Mouse (Mus musculus) heart, embryonic 15.5 days (tissue): ENCODE results near the gene Arhgef40. TPM values are rescaled to one million over a fixed set of nuclear protein-coding genes. Genes with fewer than 3 reads are reported as not detected.

Experiments used
- ATAC-seq: fragments of 200-750 bp; cut with Nextera tagmentation; replicated peaks from 2 replicates; pipeline ENCODE4 v1.8.0; 2017; ENCODE audit warnings: low read depth, moderate TSS enrichment; ENCODE audit not compliant: insufficient number of reproducible peaks, insufficient read depth, low FRiP score
- H3K27ac ChIP-seq: fragments of 300-500 bp; sonication (generic); 2 replicates; pipeline ENCODE4 v1.5.1; 2015; ENCODE audit warnings: mild to moderate bottlenecking, inconsistent platforms
- H3K27me3 ChIP-seq: fragments of 300-500 bp; sonication (generic); 2 replicates; pipeline ENCODE4 v1.6.1; 2015; ENCODE audit warnings: inconsistent platforms
- H3K36me3 ChIP-seq: fragments of 300-500 bp; sonication (generic); 2 replicates; pipeline ENCODE4 v1.6.1; 2015; ENCODE audit warnings: mild to moderate bottlenecking, inconsistent platforms
- H3K4me1 ChIP-seq: fragments of 300-500 bp; sonication (generic); replicated peaks from 2 replicates; pipeline ENCODE4 v1.6.1; 2015; ENCODE audit warnings: inconsistent platforms
- H3K4me2 ChIP-seq: fragments of 300-500 bp; sonication (generic); 2 replicates; pipeline ENCODE4 v1.6.1; 2015; ENCODE audit warnings: inconsistent platforms, mild to moderate bottlenecking, moderate library complexity
- H3K4me3 ChIP-seq: fragments of 300-500 bp; sonication (generic); 2 replicates; pipeline ENCODE4 v1.5.1; 2015; ENCODE audit warnings: mild to moderate bottlenecking, inconsistent platforms
- H3K9ac ChIP-seq: fragments of 300-500 bp; sonication (generic); 2 replicates; pipeline ENCODE4 v1.6.1; 2015; ENCODE audit warnings: mild to moderate bottlenecking, inconsistent platforms
- H3K9me3 ChIP-seq: fragments of 300-500 bp; sonication (generic); replicated peaks from 2 replicates; pipeline ENCODE4 v1.6.1; 2016; ENCODE audit warnings: inconsistent platforms
- WGBS: fragments of 180-500 bp; shearing (Covaris S2); methylation state at CpG from one replicate; pipeline ENCODE4 v1.1.7; 2015; ENCODE audit warnings: mixed read lengths; 5-methylcytosine and 5-hydroxymethylcytosine counted together
- polyA plus RNA-seq: library from polyadenylated mRNA; unstranded; fragments of >200 nt; fragmentation: Nextera tagmentation; extraction: Ambion mirVana; gene quantifications from 2 replicates; pipeline ENCODE4 v1.2.1, GENCODE M21; 2015

Arhgef40 gene
- polyA plus RNA-seq, result 51.8 and 69.2 TPM in 2 replicates

DNA sequence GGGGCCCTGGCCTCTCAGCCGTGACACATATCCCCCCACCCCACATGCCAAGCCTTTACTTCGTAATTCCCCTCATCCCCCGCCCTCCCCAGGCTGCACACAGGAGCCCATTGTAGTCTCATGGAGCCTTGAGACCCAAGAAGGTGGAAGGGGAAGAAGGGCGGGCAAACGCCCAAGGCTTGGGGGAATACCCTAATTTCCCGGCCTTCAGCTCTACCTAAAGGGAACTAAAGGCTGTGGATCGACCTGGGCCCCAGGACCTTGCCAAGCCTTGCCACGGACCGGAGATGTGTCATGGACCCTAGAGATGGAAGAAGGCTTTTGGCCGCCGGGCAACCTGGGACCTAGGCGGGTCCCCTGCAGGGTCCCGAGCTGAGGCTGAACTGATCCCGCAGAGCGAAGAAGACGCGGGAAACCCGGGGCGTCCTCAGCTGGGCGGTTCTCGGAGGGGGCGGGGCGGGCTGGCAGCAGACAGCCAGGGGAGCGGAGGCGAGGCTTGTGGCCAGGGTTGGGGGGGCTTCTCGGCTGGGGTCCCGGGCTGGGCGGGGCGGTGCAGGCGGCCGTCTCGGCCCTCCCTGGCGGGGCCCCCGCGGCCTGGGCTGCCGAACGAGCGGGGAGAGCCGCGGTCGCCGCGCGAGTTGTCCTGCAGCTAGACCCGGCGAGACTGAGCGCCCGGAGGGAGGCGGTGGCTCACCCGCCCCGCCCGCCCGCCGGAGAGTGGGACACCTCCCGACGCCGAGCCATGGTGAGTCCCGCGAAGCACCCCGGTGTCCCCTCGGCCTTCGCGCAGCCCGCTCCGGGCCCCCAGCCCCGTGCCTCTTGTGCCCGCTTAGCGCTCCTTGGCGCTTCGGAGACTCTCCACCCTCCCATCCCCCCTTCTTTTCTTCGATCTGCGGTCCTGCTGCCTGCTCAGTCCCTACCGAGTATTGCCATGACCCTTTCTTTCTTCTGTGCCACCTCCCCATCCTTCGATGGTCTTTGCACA, at the start of gene Arhgef40:
Gene Arhgef40 (plus strand): TSS at position 473 of the 985 bp plus-strand sequence.
- ATAC-seq, result peak; percentile 87

GRCm38 (mm10) chr14:51939005-51939404, 45.5 kb upstream of the Arhgef40 start:
- Histone ChIP-seq H3K4me1 (0 out of 2 replicates have a peak, but pooled peaks cover 3% of the 10 kb centered on the region), H3K27ac (no peak overlapping the region), H3K4me3 (no peak overlapping the region), H3K9me3 (peaks cover 3% of the 10 kb centered on the region; the same call in 1 of the 2 replicates), H3K9ac (no peak overlapping the region), H3K36me3 (no peaks in the 10 kb centered on the region), H3K4me2 (no peak overlapping the region), H3K27me3 (no peaks in the 10 kb centered on the region)
- no peak for ATAC-seq
- WGBS, result 83% methylated on average over 9 of the region's 9 CpGs

More for the DNA sequence above, at the start of gene Arhgef40:
- Histone ChIP-seq H3K4me2 (peak within 1 kb of the TSS; percentile 93), H3K9ac (peak within 1 kb of the TSS; percentile 85), H3K4me1 (peaks cover 33% of the 10 kb centered on the region), H3K27me3 (no peaks in the 10 kb centered on the region), H3K4me3 (peak within 1 kb of the TSS; percentile 86), H3K9me3 (no peaks in the 10 kb centered on the region), H3K36me3 (peaks cover 16% of the 10 kb centered on the region), H3K27ac (peak within 1 kb of the TSS; percentile 93)
- under 1% methylated on average over 68 of the region's 74 CpGs for WGBS

DNA sequence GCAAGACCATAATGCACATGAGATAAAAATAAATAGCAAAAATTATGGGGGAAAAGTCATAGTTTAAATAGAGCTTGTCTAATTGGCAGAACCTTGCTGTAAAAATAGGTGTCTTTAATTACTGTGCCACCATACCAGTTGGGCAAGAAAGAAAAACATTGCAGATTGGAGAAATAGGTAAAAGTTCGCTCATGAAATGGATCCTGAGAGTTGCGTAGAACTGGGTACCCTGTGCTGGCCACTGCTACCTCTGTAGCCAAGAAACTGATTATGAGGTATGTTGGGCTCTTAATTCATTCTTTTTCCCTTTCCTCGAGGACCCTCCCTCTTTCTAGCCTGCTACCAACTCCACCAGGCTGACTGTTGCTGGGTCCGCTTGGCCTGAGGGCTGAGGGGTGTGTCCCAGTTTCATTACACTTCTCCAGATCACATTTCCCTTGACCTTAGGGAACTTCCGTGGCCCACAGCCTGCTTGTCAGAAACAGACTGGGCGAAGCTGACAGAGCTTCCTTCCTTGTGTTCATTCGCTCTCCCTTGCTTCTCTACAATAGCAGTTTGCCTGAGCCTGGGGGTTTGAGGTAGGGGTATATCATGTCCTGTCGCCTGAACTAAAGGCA, 43.5 kb upstream of the Arhgef40 start:
- ATAC-seq, result no peak
- H3K27me3 ChIP-seq, result no peaks in the 10 kb centered on the region
- no peaks in the 10 kb centered on the region for H3K36me3 ChIP-seq
- no peak overlapping the region for H3K9ac ChIP-seq
- no peaks in the 10 kb centered on the region for H3K9me3 ChIP-seq
- no peak overlapping the region for H3K27ac ChIP-seq
- no peak overlapping the region for H3K4me2 ChIP-seq
- H3K4me3 ChIP-seq, result no peak overlapping the region
- 0 out of 2 replicates have a peak, but pooled peaks cover 3% of the 10 kb centered on the region for H3K4me1 ChIP-seq
- WGBS, result 45% methylated on average over 8 of the region's 8 CpGs

- no peak overlapping the region for H3K4me2 ChIP-seq
- H3K27ac ChIP-seq, result no peak overlapping the region
- 76% methylated on average over 9 of the region's 9 CpGs for WGBS
- H3K27me3 ChIP-seq, result no peaks in the 10 kb centered on the region
- H3K36me3 ChIP-seq, result no peaks in the 10 kb centered on the region
- H3K4me1 ChIP-seq, result 0 out of 2 replicates have a peak, but pooled peaks cover 3% of the 10 kb centered on the region
- ATAC-seq, result no peak
- H3K9me3 ChIP-seq, result no peaks in the 10 kb centered on the region
- H3K9ac ChIP-seq, result no peak overlapping the region
- no peak overlapping the region for H3K4me3 ChIP-seq
Observed at GRCm38 (mm10) chr14:51941577-51941976, 42.9 kb upstream of the Arhgef40 start.

DNA sequence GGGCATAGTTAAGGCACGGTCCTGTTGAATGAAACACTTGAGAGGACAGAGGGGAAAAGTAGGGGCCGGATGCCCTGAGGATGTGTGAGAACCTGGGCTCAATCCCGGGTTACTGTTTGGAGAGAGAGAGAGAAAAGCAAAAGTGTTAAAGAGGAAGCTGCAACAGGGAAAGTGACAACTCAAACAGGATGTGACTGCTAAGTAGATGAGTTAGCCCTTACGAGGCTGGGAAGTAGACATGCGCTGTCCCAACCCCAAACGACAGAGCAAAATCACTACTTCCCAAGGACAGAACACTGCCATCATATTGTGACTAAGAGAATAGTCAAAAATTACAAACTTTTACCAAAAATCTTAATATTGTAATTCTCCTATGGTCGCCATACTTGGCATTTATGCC, 42.3 kb upstream of the Arhgef40 start:
- no peak overlapping the region for H3K4me3 ChIP-seq
- no peak for ATAC-seq
- H3K9ac ChIP-seq, result no peak overlapping the region
- H3K36me3 ChIP-seq, result no peaks in the 10 kb centered on the region
- H3K4me2 ChIP-seq, result no peak overlapping the region
- no peaks in the 10 kb centered on the region for H3K27me3 ChIP-seq
- H3K9me3 ChIP-seq, result no peaks in the 10 kb centered on the region
- 0 out of 2 replicates have a peak, but pooled peaks cover 3% of the 10 kb centered on the region for H3K4me1 ChIP-seq
- no peak overlapping the region for H3K27ac ChIP-seq
- WGBS, result 50% methylated on average over 7 of the region's 7 CpGs

DNA sequence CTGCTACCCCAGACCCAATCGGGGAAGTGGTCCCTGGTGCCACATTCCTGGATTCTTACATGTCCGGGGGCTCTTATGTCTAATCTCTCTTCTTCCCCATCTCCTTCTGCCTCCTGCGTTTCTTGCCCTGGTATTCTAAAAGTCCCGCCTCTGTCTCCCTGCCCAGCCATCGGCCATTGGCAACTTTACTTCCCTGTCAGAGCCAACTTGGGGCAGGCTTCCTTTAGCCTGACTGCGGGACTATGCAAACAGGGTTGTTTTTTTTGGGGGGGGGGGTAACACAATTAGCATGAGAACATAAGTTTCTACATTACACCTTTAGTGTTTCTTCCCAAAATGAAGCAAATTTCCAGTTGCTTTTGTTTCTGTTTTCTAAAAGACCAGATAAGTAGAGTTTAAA, 41.2 kb upstream of the Arhgef40 start:
- Histone ChIP-seq H3K27me3 (no peaks in the 10 kb centered on the region), H3K9ac (no peak overlapping the region), H3K4me1 (0 out of 2 replicates have a peak, but pooled peaks cover 3% of the 10 kb centered on the region), H3K36me3 (no peaks in the 10 kb centered on the region), H3K27ac (no peak overlapping the region), H3K4me2 (no peak overlapping the region), H3K4me3 (no peak overlapping the region), H3K9me3 (no peaks in the 10 kb centered on the region)
- ATAC-seq, result no peak
- WGBS, result 61% methylated on average over 6 of the region's 6 CpGs

- 76% methylated on average over 2 of the region's 2 CpGs for WGBS
- no peak for ATAC-seq
Observed at GRCm38 (mm10) chr14:51960316-51960715, 24.2 kb upstream of the Arhgef40 start.

GRCm38 (mm10) chr14:51967400-51967799, 17.1 kb upstream of the Arhgef40 start:
- H3K9me3 ChIP-seq, result no peaks in the 10 kb centered on the region
- H3K4me3 ChIP-seq, result no peak overlapping the region
- no peak overlapping the region for H3K4me2 ChIP-seq
- no peaks in the 10 kb centered on the region for H3K4me1 ChIP-seq
- H3K36me3 ChIP-seq, result no peaks in the 10 kb centered on the region
- no peak overlapping the region for H3K27ac ChIP-seq
- no peak overlapping the region for H3K9ac ChIP-seq
- 73% methylated on average over 3 of the region's 3 CpGs for WGBS
- ATAC-seq, result no peak
- no peaks in the 10 kb centered on the region for H3K27me3 ChIP-seq

More at GRCm38 (mm10) chr14:51960316-51960715, 24.2 kb upstream of the Arhgef40 start:
- Histone ChIP-seq H3K4me1 (no peaks in the 10 kb centered on the region; the same call in 1 of the 2 replicates), H3K4me3 (no peak overlapping the region), H3K27me3 (no peaks in the 10 kb centered on the region), H3K9me3 (no peaks in the 10 kb centered on the region), H3K9ac (no peak overlapping the region), H3K27ac (no peak overlapping the region), H3K4me2 (no peak overlapping the region), H3K36me3 (no peaks in the 10 kb centered on the region)

DNA sequence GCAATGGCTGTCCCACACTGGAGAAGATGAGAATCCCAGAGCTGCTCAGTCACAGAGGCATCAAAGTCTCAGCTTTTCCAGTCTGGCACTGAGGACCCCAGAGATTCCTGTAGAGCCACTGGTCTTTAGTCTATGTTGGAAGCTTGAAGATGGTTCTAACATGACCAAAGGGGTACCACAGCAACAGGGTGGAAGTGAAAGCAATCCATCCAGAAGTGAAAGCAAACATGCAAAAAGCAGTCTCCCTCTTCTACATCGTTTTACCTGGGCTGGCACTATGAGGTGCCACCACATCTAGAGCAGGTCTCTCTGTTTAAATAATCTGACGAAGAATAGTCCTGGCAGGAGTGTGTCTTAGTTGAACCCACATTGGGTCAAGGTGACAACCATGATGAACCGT, 5.3 kb upstream of the Arhgef40 start:
- no peaks in the 10 kb centered on the region for H3K36me3 ChIP-seq
- H3K27me3 ChIP-seq, result no peaks in the 10 kb centered on the region
- H3K9ac ChIP-seq, result no peak overlapping the region
- H3K4me2 ChIP-seq, result no peak overlapping the region
- H3K9me3 ChIP-seq, result no peaks in the 10 kb centered on the region
- no peak overlapping the region for H3K27ac ChIP-seq
- 85% methylated on average over 3 of the region's 3 CpGs for WGBS
- no peak overlapping the region for H3K4me3 ChIP-seq
- H3K4me1 ChIP-seq, result peaks cover 7% of the 10 kb centered on the region
- ATAC-seq, result no peak

- Histone ChIP-seq H3K36me3 (peaks cover 5% of the 10 kb centered on the region; the same call in 1 of the 2 replicates), H3K4me1 (peaks cover 33% of the 10 kb centered on the region), H3K9me3 (no peaks in the 10 kb centered on the region), H3K9ac (no peak overlapping the region), H3K4me3 (0 out of 2 replicates have a peak overlapping the region, but pooled peaks have one; percentile 86), H3K27me3 (no peaks in the 10 kb centered on the region), H3K27ac (no peak overlapping the region), H3K4me2 (0 out of 2 replicates have a peak overlapping the region, but pooled peaks have one; percentile 93)
- ATAC-seq, result no peak
- 56% methylated on average over 4 of the region's 4 CpGs for WGBS
Observed at GRCm38 (mm10) chr14:51983251-51983650, 1.3 kb upstream of the Arhgef40 start.

DNA sequence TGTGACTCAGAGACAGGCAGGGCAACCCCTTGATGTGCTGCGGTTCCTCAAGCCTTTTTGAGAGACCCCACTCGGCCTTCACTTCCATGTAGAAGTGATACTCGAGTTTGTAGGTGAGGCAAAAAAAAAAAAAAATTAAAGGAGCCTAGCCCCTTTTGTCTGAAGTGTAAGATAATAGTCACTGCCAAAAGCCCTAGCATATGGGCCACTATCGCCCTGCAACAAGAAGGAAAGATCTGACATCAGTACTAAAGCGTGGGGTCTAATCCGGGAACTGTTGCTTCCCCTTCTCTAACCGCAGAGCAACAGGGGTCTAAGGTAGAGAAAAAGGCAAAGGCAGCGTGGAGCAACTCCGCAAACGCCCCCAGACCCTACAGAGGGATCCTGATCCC, 668 bp upstream of the Arhgef40 start:
- peak overlapping the region; percentile 86 for H3K4me3 ChIP-seq
- H3K9ac ChIP-seq, result peak overlapping the region; percentile 85
- no peak for ATAC-seq
- peaks cover 33% of the 10 kb centered on the region for H3K4me1 ChIP-seq
- peaks cover 9% of the 10 kb centered on the region for H3K36me3 ChIP-seq
- no peaks in the 10 kb centered on the region for H3K27me3 ChIP-seq
- 16% methylated on average over 10 of the region's 10 CpGs for WGBS
- peak overlapping the region; percentile 93 for H3K4me2 ChIP-seq
- no peaks in the 10 kb centered on the region for H3K9me3 ChIP-seq
- H3K27ac ChIP-seq, result peak overlapping the region; percentile 93
